Mouse (Mus musculus): ENCODE measurements at regions not wholly inside any gene's neighbourhood (a gene's known extent, or its start where the extent isn't known, plus 50 kb on each side); places are given as distances from the start of the nearest gene placed in this dataset.

DNA sequence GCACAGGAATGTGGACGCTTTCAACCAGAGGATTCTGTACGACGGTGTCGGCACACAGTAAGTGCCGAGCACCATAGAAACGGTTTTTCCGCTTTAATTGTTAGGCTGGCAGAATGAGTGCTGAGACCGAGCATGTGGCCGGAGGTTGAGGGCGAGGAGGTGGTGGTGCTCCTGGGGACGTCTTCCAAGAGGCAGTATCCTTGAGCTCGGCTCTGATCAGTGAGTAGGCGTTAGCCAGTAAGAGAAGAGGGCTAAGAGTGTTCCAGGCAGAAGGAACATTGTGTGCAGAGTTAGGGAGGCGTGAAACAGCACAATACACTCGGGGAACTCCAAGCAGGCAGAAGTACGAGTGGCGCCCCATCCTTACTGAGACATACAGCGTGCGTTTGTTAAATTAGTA, 113.5 kb upstream of the Mkln1 start:
- DNase-seq (ENCODE audit: low read depth, low spot score): no peak
- WGBS: 91% methylated on average over 19 of the region's 19 CpGs

DNA sequence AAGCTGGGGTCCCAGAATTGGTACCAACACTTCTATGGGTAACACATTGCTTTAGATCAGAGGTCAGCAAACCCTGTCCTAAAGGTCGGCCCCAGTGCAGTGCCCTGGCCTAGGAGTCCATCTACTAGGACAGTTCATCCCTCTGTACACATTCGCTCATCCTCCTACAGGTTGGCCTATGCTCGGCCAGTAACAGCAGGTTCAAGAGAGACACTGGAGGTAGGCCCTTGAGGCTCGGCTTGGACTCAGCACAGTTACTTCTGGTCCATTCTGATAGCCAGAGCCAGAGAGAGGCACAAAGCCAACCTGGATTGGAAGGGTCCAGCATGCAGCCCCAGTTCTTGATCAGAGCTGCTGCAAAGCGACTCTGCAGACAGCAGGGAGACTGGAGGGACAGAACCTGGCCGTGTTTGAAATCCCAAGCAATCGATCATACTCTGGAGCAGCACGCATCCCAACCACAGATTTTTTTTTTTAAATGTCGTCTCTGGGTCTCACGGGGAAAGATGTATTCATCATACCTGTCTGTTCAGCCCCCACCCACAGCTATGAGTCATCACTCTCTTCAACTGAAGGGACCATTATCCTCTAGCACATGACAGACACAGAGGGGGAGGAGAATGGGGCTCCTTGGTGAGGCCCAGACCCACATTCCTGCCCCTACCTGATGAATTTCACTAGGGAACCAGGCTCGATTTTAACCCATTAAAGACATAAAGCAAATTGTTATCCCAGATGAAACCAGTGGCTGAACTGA, 112.4 kb upstream of the Mkln1 start:
- 82% methylated on average over 11 of the region's 11 CpGs for WGBS
- DNase-seq (ENCODE audit: low read depth, low spot score): no peak

DNA sequence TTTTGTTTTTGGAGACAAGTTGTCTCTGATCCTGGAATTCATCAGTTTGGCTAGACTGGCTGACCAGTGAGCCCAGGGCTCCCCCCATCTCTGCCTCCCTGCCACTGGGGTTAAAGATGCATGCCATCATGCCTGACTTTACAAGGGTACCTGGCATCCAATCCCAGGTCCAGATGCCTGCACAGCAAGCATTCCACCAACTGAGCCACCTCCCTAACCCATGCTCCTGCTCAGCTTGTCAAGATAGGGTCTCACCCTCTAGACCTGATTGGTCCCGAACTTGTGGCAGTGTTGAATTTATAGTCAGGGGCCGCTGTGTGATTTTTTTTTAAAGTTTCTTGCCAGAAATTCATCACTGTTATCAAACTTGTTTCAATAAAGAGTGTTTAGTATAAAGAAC, 111.4 kb upstream of the Mkln1 start:
- WGBS: 73% methylated on average over 2 of the region's 2 CpGs
- DNase-seq (ENCODE audit: low read depth, low spot score): no peak

DNA sequence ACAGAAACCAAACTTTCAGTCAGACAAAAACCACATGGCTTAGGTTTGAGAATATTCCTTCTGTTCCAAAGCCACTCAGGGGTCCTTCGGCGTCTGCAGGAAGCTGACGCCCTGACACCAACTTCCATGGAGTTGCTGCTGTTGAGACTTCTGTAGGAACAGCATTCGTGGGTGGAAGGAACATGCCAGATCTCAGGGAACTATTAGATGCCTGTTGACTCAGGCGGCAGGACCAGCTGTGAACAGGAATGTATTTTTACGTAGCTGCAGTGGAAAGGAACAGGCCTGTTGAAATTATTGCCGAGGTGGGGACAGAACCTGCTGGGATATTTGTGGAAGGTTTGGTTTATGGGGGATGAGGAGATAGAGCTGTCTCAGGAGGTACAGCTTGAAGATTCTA, 110.8 kb upstream of the Mkln1 start:
- 40% methylated on average over 7 of the region's 7 CpGs for WGBS

DNA sequence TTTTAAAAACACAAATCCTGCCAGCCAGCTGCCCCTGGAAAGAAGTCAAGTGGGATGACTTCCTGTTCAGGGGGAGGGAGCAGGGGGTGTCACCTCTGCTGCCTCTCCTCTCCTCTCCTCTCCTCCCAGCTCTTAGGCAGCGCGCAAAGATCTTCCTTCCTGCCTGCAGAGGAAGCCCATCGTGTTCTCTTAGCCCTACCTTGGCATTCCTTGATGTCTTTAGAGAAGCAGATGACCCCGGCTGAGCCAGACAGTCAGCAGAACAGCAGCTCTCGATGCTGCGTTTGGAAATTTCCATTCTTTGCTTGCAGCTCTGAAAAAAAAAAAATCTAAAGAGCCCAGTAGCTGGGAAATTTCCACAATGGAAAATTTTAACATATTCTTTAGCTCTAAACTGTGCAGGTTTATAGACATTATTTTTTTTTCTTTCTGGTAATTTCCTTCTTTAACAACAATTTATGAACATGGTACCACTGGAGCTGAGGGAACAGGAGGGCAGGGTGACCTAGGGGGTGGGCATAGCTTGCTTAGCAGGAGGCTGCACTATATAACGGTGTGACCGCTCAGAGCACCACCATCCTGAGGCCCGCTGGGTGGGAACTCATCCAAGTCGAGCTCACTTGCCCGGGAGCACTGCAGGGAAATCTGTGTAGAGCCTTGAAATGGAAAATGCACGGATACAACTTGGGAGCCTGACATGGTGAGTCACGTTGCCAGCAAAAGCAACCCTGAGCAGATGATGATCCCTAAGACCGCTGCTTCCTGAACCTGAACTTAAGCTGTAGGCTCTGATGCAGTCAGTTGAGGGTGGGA, 109.9 kb upstream of the Mkln1 start:
- no peak for DNase-seq (ENCODE audit: low read depth, low spot score)
- 38% methylated on average over 14 of the region's 14 CpGs for WGBS

More for the DNA sequence above, 110.8 kb upstream of the Mkln1 start:
- no peak for DNase-seq (ENCODE audit: low read depth, low spot score)

DNA sequence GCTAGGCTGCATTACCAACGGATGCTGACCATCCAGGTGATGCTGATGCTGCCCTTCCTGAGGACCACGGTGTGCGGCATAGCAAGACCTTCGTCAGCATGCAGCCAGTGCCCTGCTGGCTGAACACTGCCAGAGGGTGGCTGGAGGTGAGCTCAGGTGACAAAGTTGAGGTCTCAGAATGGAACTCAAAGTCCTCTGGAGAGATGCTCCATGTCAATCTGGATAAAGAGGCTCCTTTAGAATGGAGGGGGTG, 109.4 kb upstream of the Mkln1 start:
- no peak for DNase-seq (ENCODE audit: low read depth, low spot score)
- 88% methylated on average over 4 of the region's 4 CpGs for WGBS

DNA sequence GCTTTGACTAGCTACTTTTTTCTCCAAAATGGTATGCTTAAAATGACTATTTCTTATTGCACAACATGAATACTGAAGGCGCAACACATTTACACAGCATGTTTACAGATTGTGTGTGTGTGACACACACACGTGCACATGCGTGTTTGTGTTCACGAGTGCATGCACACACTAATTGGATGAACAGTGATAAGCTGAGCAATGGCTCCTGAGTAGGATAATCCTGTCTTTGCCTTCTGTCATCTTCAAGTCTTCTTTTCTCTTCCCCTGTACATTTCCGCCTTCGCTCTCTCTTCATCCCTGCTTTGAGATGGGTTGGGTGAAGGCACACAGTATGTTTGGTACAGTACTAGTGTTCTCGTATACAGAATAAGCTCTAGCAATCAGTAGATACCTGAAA, 106.5 kb upstream of the Mkln1 start:
- no peak for DNase-seq (ENCODE audit: low read depth, low spot score)
- 92% methylated on average over 7 of the region's 7 CpGs for WGBS

DNA sequence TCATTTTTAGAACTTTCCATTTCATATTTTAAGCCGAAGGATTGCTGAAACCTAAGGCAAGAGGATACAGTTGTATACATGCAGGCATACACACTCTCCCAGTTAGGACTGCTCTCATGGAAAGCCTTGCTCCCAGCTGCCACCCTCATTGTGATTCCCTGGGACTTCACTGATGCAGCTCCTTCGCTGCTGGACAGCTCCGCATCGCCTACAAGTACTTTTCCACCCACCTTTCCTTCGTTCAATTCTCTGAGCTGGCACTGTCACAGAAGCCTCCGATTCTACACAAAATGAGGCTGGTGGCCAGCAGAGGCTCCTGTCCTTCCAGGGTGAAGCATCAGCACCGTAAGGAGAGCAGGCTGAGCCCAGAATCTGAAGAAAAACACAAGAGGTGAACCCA, 105.5 kb upstream of the Mkln1 start:
- DNase-seq (ENCODE audit: low read depth, low spot score): no peak
- WGBS: 53% methylated on average over 7 of the region's 7 CpGs

DNA sequence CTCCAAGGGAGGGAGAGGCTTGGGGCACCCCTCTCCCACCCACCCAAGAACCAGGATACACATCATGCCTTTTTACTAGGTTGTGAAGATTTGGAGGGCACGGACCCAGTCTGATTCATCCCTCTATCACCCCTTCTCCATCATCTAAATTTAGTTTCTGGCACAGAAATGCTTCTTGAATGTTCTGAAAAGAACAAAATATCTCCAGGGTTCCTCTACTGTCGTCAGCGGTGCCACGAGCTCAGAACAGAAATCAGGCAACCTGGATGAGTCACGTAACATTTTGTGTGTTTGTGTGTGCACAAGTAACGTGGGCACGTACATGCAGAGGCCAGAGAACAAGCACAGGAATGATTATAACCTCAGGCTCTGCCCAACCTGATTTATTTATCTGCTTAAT, 99.1 kb upstream of the Mkln1 start:
- DNase-seq (ENCODE audit: low read depth, low spot score): no peak

DNA sequence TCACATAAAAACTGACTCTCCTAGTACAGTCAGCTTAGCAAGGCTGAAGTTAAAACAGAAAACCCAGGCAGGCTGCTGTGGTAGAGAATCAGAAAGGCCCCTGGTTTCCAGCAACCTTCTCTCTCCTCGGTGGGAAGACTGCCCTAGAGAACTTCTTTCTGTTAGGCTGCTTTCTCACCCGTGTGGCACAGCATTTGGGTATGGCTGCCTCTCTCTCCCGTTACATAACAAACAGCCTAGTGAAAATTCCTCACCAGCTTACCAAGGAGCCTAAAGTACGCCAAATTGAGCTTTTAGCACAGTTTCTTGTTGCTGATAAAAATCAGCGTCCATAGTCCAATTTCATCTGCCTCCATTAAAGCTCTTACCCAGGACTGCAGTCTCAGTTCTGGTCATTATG, 92.8 kb upstream of the Mkln1 start:
- WGBS: 56% methylated on average over 5 of the region's 5 CpGs
- DNase-seq (ENCODE audit: low read depth, low spot score): no peak

More for the DNA sequence above, 99.1 kb upstream of the Mkln1 start:
- WGBS: 75% methylated on average over 7 of the region's 7 CpGs

DNA sequence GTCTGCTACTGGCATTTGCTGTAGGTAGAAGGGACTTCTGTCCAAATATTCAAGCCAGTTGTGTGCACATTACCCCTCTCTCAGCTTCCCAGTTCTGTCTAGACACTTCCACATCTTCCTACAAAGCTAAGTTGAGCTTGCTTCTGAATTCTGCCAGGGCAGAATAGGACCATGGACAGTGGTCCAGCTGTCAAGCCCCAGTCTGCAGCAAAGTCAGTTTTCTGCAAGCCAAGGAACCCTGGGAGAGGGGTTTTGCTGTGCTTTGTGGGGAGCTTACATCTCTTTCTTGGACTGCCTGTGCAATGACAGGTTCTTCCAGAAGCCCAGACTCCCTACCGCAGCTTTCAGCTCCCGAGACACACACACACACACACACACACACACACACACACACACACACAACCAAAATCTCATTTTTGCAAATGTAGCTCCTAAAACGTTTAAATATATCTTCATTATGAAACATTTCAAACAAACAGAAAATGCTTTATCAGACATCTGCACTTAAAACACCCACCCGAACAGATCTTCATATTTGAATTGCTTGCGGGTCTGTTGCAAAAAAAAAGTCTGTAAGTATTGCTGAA, 91.4 kb upstream of the Mkln1 start:
- DNase-seq (ENCODE audit: low read depth, low spot score): no peak
- WGBS: 62% methylated on average over 5 of the region's 5 CpGs

DNA sequence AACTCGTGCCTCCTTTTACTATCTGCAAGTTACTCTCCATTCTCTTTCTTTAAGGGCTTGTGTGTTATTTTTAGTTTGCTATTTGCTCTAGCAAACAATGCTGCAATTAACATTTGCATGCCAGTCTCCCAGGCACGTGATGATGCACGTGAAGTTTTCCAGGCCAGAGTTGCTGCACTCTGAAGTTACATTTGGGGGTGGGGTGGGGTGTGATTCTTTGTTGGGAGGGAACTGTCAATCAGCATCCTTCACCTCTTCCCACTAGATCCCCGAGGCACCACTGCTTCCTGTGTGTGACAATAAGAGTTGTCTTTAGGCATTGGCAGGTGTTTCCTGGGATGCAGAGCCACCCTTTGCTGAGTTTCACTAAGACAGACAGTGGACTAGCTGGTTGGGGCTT, 90.6 kb upstream of the Mkln1 start:
- WGBS: 9% methylated on average over 4 of the region's 4 CpGs

DNA sequence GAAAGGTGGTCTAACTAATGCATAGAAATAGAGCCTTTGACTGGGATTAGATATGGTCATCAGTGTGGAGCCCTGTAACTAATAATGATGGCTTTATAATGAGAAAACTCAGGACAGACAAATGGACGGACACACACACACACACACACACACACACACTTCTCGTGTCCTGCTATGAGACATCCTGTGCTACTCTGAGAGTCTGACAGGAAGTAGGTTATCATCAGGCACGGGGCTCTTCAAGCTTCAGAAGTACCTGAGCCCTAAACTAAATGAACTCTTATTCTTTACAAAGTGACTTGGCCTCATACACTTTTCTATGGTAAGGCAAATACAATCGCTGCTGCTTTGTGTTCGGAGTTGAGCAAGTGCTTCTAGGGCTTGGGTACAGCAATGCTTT, 87.9 kb upstream of the Mkln1 start:
- DNase-seq (ENCODE audit: low read depth, low spot score): no peak
- 85% methylated on average over 5 of the region's 5 CpGs for WGBS

More for the DNA sequence above, 90.6 kb upstream of the Mkln1 start:
- no peak for DNase-seq (ENCODE audit: low read depth, low spot score)

DNA sequence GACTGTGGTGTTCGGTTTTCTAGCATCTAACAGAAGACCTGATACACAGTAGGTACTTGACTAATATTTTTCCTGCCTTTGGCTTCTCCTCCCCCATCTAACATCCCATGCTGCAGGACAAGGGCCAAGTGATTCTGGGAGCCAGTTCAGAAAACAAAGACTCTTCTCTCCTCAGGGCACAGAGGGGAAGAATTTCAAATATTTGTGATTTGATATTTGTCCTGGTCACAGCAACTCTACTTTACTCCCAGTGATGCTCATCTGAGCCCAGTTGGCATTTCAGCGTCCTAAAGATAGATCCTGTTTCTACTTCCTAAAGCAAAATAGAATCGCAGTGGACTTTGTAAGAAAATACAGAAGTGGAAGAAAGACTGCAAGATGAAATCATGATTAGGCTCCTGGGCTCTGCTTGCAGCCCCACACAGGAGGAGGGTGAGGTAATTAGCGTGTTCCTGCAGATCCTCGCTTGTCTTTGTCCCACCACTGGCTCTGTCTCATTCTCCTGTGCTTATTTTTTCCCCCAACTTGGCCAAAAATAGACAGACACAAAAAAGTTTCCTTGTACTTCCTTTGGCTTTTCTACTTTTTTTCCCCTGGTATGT, 84.6 kb upstream of the Mkln1 start:
- no peak for DNase-seq (ENCODE audit: low read depth, low spot score)
- 61% methylated on average over 5 of the region's 5 CpGs for WGBS

DNA sequence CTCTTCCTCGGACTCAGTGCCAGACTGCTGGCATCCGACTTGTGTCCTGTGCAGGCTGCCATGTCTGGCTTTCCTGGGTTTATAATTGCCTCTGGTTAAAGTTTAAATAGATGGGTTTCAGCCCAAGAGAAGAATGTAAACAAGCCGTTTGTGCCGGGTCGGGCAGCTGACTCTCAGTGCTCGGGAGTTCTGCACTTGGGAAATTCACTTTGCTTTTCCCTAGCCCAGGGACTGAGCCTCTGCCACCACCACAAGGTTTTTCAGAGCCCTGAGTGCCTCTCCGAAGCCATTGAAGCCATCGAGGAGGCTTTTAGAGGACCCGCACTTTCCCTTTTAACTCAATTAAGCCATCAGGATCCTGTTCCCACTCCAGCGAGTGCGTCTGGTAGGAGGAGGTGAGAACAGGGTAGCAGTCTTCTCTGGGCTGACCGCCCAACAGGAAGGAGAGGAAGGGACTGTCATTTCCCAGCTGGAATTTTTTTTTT, 80.8 kb upstream of the Mkln1 start:
- peak; percentile 59 for DNase-seq (ENCODE audit: low read depth, low spot score)
- 5% methylated on average over 12 of the region's 12 CpGs for WGBS

DNA sequence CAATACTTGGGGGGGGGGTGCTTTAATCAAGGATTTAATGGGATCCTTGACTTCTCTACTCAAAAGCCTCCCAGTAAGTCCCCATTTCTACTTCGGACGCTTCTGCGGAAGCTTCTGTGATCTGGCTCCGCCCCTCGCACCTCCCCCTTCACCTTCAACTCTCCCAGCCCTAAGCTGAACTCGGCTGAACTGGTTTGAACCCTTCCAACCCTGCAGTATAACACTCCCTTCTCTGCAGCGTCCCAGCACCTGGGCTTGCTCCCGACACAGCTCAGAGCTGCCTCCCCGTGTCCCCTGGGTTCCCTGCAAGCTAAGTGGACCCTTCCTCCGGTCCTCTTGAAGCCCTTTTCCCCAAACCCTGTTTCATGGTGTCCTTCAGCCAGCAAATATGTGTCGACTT, 80.0 kb upstream of the Mkln1 start:
- 3% methylated on average over 11 of the region's 11 CpGs for WGBS
- peak; percentile 80 for DNase-seq (ENCODE audit: low read depth, low spot score)

DNA sequence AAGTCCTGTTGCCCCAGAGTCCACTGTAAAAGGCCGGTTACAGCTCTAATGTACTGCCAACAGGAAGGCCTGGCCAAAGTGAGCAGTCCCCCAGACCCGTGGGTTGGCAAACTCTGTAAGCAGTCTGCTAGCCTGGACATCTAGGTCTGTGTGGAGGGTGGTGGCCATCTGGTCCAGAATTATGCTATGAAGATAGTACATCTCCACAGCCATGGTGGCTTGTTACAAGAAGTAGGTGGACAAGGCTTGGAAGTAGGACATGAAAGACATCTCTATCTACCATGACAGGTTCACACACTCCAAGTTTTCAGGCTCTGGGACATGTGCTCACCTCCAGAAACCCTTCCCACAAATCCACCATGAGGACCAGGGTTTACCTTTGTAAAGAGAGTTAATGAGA, 79.1 kb upstream of the Mkln1 start:
- DNase-seq (ENCODE audit: low read depth, low spot score): no peak

DNA sequence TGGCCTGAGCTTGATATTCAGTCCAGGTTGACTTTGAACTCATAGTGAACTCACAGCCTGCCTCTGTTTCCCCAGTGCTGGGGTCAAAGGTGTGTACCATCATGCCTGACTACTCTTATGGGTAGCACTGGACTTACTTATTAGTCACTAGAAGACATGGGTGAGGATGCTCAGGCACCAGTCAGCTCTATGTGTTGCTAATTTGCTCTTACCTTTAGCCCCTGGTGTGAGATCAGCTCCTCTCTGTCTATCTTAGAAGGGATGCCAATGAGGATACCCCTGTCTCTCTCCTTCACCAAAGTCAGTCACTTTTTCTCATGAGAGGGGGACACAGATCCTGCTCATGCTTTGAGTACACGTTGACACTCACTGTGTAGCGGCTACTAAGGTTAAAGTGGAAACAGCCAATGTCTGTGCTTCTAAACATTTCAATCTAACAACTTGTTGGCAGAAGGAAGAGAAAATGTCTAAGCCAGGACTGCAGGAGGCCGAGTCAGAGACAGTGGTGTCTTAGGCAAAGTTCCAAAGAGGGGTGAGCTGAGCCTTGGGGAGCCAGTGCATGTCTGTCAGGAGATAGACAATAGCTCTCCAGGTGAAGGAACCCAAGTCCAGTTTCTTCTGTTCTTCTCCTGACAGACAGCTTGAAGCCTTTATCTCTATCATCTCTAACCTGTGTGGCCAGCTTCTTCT, 78.2 kb upstream of the Mkln1 start:
- 69% methylated on average over 3 of the region's 3 CpGs for WGBS
- no peak for DNase-seq (ENCODE audit: low read depth, low spot score)

More for the DNA sequence above, 79.1 kb upstream of the Mkln1 start:
- 29% methylated on average over 2 of the region's 2 CpGs for WGBS

DNA sequence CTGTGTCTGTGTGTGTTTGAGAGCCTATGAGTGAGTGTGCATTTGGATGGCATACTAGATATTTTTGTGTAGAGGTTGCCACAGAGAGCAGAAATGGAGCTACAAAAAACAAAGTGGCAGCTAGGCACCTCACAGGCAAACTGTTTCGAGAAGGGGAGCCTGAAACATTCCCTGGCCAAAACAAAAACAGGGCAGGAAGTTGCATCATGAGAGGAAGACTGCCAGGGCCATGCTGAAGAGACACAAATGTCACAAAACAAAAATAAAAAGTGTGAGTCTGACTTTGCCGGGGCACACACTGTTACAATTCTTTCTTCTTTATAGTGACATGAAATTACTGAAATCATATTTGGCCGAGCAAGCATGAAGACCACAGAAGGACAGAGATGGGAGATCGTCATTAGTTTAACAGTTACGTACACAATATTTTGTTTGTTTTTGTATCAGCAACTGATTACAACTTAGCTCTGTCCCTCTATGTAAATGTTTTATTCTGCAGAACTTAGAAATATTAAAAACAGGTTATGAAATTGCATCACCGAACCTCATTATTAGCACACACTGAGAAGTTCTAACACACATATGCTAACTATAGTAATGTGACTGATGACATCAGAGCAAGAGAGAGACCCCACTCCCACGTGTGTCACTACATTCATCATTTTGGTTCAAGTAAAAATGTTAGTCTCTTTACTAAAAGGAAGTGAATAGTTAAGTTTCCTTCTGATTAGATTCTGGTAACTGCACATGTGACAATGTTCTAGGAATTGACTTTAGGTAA, 77.3 kb upstream of the Mkln1 start:
- no peak for DNase-seq (ENCODE audit: low read depth, low spot score)
- WGBS: 68% methylated on average over 7 of the region's 7 CpGs

Data from large intestine, adult 2 months (tissue).